Mouse (Mus musculus) megakaryocyte progenitor cell, adult 5-6 weeks (primary cell): ENCODE data around the gene B9d1. TPM values are rescaled to one million over a fixed set of nuclear protein-coding genes. Genes with fewer than 3 reads are reported as not detected.

ENCODE experiments used
- ATAC-seq: replicated peaks from 2 replicates; pipeline ENCODE4 v1.8.0; 2016; ENCODE audit warnings: mild to moderate bottlenecking, moderate TSS enrichment, inconsistent platforms; ENCODE audit not compliant: poor library complexity
- total RNA-seq, 2 experiments: library from RNA; stranded (forward) in 1 of 2; stranded (reverse) in 1 of 2; fragments of 157-497, 149-512 nt in 1 of 2; fragments of 200-1000 nt in 1 of 2; gene quantifications; 2 replicates each; pipeline versions ENCODE4 v1.2.3 to v1.2.4; 2015 to 2017

B9d1 gene
- total RNA-seq (2015) (0.49 and 1.3 TPM in 2 replicates), total RNA-seq (2017) (0.92 TPM in 1 of 2 replicates, not detected in the other)

GRCm38 (mm10) chr11:61504713-61505257 lies at the start of gene B9d1:
Gene B9d1 (plus strand): TSS chr11:61505144.
- ATAC-seq, result peak; percentile 95

GRCm38 (mm10) chr11:61464071-61464470 lies 40.9 kb upstream of the B9d1 start:
- ATAC-seq, result no peak

GRCm38 (mm10) chr11:61465422-61465821 lies 39.5 kb upstream of the B9d1 start:
- no peak for ATAC-seq

GRCm38 (mm10) chr11:61468534-61468933 lies 36.4 kb upstream of the B9d1 start:
- no peak; the same call in 1 of the 2 replicates for ATAC-seq

GRCm38 (mm10) chr11:61469317-61469917 lies 35.5 kb upstream of the B9d1 start:
- ATAC-seq, result peak; percentile 86

- ATAC-seq, result no peak
Measured at GRCm38 (mm10) chr11:61470880-61471279, 34.1 kb upstream of the B9d1 start.

- ATAC-seq, result no peak
Measured at GRCm38 (mm10) chr11:61473630-61474029, 31.3 kb upstream of the B9d1 start.

- ATAC-seq, result no peak
Measured at GRCm38 (mm10) chr11:61476786-61477382, 28.1 kb upstream of the B9d1 start.

GRCm38 (mm10) chr11:61477566-61478508 lies 27.1 kb upstream of the B9d1 start:
- no peak for ATAC-seq

GRCm38 (mm10) chr11:61478788-61479187 lies 26.2 kb upstream of the B9d1 start:
- ATAC-seq, result no peak

- ATAC-seq, result no peak
Measured at GRCm38 (mm10) chr11:61481239-61482090, 23.5 kb upstream of the B9d1 start.

GRCm38 (mm10) chr11:61483226-61483845 lies 21.6 kb upstream of the B9d1 start:
- ATAC-seq, result no peak

- ATAC-seq, result no peak
Measured at GRCm38 (mm10) chr11:61484256-61484612, 20.7 kb upstream of the B9d1 start.

- ATAC-seq, result no peak
Measured at GRCm38 (mm10) chr11:61484613-61485540, 20.1 kb upstream of the B9d1 start, which contains the start of gene Mfap4. Gene Mfap4 (plus strand): TSS chr11:61485431.

- ATAC-seq, result no peak
Measured at GRCm38 (mm10) chr11:61485541-61486457, 19.1 kb upstream of the B9d1 start.

- no peak for ATAC-seq
Measured at GRCm38 (mm10) chr11:61486458-61487219, 18.3 kb upstream of the B9d1 start.

GRCm38 (mm10) chr11:61487401-61487800 lies 17.5 kb upstream of the B9d1 start:
- no peak for ATAC-seq
